Mouse (Mus musculus) liver, adult 2 months (tissue): ENCODE results near the gene Lsmem1.

ENCODE experiments used
- CTCF ChIP-seq: fragments of 200-500 bp; IDR thresholded peaks from 2 replicates; pipeline ENCODE4 v1.5.1; 2011; ENCODE audit warnings: low read depth, low read length, control low read depth
- POLR2A ChIP-seq: fragments of 200-500 bp; IDR thresholded peaks from 2 replicates; pipeline ENCODE4 v1.6.1; 2011; ENCODE audit warnings: low read length, control low read depth; ENCODE audit not compliant: insufficient read depth; ENCODE audit errors: extremely low read depth

DNA sequence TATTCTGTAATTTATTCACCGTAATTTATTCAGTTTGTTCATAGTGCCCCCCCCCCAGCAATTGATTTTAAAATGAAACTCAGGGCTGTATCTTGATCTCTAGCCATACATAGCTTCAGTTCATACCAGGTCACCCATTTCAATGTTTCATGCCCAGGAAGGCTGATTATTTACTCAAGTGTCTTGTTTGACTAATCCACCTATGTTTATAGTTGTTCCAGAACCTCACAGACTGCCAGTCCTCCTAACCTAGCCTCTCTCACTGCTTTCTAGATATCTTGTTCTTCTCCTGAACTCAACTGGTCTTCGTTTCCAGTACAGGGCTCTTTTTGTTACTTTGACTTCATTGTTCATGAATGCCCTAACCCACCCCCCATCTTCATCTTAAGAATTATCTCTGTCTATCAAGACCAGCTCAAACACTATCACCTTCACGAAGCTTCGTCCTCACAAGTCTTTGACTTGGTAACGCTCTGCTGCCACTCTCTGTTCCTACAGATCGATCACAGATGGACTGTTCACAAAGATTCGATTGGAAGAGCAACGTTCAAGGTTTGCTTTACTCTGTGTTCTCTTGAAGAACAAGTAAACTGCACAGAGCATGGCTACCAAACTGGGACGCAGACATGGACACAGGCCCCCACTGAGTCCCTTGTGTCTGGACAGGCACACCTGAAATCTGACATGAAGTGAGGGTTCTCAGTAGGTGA, 25.0 kb upstream of the Lsmem1 start:
- no peak for TF ChIP-seq CTCF
- no peak for TF ChIP-seq POLR2A
